Mouse (Mus musculus) right cerebral cortex, postnatal 25 days (tissue): Measurements from ENCODE around the gene Bad.
"Not testable (repeated sequence)": the region's sequence is repeated elsewhere in the genome, so short reads cannot be mapped to it uniquely, and the experiment has no call there.

Source experiments
- DNase-seq: peaks from one replicate; pipeline ENCODE4 v3.0.0; 2022

Bad gene

DNA sequence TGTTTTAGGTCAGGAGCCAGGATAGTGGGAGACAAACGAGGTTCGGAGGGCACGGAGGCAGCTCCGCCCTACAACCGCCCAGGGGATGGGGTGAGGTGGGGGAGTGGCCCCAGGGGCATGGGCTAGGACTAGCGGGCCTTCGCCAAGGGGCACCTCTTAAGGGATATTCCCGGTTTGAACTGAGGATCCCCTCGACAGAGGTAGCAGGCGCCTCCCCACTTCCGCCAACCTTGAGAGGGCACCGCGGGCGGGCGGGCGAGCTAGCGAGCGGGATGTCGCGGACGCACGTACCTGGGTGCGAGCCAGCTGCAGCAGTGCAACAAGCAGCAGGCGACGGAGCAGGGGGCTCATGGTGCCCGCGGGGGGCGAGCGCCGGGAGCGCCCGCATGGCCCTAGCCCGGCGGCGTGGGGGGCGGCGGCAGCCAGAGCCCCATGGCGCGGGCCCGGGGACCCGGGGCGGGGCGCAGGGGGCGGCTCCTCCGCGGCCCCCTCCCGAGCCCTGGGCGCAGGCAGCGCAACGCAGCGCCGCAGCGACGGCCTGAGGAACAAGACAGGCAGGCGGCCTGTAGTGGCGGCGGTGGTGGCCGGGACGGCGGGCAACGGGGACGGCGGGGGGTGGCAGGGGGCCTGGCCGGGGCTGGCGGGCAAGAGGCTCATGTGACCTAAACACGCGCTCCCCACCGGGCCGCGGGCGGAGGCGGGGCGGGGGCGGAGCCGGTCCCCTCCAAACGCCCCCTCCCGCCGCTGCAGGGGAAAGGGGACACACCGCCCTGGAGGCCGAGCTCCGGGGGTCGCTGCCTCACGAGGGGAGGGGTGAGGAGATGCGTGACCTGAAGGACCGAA, 45.6 kb downstream of the Bad start, which contains the start of gene Vegfb:
TSS of gene Vegfb (minus strand) at position 591 of the 843 bp plus-strand sequence.
- DNase-seq = peak; percentile 70

DNA sequence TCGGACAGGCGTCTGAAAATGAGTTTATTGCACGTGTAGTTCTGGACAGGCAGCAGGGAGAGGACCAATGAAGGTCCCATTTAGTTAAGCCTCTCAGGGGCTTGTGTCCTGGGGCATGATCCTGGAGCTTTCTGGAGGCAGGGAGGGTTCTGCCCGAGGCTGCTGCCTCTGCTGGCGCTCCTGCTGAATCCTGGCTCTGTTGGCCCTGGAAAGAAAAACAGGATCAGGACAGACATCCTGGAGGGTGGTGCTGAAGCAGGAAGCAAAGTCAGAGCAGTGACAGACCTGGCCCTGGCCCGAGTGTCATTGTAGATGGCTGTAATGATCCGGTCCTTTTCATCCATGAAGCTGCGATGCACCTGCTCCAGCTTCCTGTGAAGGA, 46.2 kb downstream of the Bad start:
- DNase-seq = no peak

DNA sequence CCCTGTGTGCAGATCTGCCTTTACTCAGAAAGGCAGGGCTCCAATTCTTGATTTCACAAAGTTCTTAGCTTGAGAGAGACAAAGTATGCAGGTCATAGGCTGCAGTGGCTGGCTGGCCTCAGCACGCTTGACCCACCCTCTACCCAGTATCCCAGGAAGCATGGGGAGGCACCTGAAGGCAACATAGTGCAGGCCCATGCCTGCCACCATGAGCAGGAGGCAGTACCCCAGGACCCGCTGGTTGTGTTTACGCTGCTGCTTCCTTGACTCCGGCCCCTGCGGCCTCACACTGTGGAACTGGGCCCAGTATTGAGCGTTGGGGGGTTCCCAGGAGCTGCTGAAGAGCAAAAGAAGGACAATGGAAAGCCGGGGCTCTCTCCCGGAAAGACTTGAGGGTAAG, 47.6 kb downstream of the Bad start:
- DNase-seq = no peak

DNA sequence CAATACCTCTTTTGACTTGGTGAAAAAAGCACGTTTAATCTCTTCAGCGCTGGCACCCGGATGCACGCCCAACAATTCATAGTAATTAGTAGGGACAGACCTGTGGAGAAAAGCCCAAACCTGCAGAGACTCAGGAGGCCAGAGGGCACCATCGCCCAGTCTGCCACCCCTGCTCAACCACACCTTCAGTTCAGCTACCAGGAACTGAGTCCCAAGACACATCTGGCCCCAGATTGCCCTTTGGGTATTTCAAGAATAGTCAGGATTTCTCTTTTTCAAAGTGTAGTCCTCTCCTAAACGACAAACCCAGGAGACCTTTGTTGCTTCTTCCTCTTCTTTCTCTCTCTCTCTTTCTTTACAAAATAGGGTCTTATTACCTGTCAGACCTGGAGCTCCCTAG, 49.1 kb downstream of the Bad start:
- no peak for DNase-seq

DNA sequence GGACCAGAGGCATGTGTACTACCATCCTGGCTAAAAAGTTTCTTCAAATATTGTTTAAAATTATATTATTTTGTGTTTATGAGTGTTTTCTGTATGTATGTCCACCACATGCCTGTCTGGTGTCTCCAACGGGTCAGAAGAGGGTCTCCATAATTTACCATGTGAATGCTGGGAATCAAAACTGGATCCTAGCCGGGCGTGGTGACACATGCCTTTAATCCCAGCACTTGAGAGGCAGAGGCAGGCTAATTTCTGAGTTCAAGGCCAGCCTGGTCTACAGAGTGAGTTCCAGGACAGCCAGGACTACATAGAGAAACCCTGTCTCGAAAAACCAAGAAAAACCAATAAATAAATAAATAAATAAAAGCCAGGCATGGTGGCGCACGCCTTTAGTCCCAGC, 49.5 kb downstream of the Bad start:
- not testable (repeated sequence) for DNase-seq

DNA sequence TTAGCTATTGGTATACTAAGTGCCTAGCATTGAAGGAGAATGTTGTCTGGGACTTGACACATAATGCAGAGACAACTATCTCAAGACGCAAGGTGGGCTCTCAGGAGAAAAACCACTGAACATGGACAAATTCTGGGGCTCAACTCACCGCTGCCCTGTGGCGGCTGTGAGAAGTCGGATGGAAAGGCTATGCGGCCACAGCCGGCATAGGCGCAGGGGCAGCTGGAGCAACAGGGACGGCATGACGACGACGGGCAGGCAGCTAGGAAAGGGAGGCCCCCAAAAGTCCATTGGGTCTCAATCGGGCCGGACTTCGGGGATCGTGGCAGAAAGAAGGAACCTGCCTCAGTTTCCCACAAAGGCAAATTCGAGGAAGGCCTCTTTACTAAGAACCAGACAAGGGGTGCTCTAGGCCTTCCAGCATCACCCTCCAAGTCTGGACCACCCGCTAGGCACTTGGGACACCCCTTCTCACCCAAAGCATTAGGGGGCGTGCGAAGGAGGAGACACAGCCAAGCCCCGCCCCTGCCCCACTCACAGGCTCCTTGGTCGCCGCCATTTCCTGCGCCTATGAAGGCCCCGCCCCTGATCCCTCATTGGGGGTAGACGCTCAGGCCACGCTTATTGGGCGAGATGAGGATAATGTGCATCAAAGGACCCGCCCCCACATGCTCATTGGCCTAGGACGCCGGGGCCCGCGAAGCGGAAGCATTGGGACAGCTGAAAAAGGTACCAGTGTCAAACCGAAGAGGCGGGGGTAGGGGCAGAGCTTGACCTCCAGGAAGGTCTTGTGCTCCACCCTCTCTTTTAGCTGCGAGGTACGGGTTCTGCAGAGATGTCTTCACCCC, 50.6 kb downstream of the Bad start, which contains the start of gene Dnajc4:
TSS of gene Dnajc4 (minus strand) at position 562 of the 848 bp plus-strand sequence.
- peak; percentile 93 for DNase-seq

DNA sequence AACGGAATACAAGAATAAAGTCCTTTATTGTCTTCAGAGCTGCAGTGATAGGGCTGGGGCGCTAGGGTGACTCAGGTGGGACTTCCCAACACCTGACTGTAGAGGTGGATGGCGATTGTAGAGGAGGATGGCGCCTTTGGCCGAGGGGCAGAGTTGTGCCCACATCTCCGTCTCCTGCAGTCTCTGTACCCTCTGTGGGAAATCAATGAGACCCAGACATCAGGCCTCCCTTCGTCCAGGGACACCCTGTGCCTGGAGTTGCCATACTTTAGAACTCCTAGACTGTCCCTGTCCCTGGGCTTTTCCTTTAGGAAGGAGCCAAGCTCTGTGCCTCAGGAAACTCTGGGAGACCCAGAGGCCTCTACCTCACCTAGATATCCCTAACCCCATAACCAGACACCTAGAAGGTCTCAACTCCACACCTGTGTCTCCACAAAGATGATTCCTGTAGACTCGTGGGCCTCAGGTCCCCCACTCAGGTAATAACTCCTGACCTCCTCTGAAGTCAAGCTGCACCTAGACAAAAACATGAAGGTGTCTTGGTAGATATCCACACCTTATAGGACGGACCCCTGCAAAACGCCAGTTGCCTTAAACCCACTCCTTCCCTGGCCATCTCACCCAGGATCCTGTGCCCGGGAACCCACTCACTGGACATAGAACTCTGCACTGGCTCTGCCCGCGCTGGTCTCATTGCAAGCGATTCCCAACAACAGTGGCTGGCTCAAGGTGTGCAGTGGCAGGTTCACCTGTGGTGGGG, 51.5 kb downstream of the Bad start:
- DNase-seq = no peak

DNA sequence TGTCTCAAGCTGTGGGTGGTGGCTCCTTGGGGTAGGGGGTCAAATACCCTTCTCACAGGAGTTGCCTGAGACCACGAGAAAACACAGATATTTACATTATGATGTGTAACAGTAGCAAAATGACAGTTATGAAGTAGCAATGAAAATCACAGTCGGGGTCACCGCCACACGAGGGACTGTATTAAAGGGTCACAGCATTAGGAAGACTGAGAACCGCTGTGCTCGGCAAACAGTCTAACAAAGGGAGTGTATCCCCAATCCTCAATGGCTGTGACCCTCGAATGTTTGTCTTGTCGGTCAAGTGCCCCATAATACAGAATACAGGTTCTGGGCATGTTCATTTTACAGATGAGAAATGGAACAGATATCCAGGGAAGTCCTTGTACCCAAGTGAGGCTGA, 52.3 kb downstream of the Bad start:
- no peak for DNase-seq

DNA sequence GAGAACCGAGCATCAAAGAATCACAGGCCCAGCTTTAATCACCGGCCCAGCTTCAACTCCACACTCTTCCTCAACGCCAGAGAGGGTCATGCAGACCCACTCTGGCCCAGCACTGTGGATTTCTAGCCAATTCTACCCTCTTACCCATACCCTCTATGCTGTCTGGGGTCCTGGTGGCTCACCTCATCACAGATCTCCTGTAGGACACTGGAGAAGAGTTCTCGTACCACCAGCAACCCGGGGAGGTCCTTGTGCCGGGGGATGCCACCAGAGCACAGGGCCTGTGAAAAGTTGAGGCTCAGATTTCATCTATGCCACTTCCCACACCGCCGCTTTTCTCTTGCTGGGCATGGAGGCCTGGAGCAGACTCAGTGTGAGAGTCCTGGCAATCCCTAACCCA, 52.8 kb downstream of the Bad start:
- DNase-seq = no peak

DNA sequence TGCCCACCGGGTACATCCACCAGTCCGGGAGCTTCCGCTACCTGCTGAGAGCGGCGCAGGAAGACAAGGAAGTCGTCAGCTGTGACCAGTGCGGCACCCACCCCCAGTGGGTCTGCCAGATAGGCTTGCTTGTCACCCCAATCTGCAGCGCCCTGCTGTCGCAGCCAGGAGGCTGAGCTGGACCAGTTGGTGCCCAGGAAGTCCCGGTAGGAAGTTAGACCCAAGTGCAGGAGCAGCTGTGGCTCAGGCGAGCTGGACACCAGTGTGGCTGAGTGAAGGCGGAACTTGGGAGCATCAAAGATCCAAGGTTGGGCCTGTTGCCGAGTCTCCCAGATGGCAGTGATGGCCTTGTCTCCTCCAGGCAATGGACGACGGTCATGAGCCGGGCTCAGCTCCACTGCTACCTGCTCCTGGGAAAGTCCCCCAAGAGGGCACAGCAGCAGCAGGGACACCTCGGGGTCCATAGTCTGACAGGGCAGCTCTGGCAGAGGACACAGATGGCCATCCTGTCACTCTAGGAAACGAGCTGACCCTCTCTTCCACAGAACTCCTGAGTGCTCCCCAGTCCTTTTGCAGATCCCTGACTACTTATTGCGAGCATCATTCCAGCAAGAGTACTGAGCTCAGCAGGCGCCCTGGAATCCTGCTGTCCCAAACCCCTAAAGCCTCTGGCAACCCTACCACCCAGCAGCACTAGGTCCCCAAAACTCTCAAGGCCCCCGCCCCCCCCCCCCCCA, 53.8 kb downstream of the Bad start:
- DNase-seq = no peak

DNA sequence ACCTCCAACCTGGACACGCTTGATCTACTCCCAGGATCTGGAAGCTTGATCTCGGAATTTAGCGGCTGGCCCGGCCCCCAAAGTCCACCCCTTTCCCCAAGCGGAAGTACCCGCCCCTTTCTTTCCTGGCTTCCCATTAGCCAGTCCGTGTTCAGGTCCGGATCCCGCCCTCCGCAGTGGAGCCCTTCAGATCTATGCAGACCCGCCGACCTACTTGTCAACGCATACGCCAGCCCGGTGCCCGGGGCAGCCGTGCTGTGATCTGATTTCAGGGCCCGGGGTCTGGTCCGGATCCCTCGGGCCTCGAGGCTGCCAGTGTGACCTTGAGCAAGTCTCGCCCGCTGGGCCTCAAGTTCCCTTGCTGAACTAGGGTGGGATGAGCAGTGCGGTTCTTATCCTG, 54.3 kb downstream of the Bad start, which contains the start of the genes Nudt22 and Trpt1:
TSS of gene Nudt22 (minus strand) at position 112 of the 400 bp plus-strand sequence.
TSS of gene Trpt1 (plus strand) at position 126 of the 400 bp plus-strand sequence.
- DNase-seq = peak; percentile 81

DNA sequence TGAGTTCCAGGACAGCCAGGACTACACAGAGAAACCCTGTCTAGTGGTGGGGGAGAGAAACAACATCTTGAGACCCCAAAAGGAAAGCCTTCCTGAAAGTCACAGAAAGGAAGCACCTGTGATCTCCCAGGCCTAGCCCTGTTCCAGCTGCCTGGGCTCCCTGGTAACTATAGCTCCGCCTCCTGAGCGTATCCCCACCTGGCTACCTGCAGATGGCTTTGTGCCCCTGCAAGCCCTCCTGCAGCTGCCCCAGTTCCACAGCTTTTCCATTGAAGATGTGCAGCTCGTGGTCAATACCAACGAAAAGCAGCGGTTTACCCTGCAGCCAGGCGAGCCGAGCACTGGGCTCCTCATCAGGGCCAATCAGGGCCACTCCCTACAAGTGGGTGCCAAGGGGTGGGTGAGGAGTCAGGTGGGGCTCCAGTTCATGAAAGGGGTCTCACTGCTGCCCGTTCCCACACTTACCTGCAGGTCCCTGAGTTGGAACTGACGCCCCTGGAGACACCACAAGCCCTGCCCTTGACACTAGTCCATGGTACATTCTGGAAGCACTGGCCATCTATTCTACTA, 56.1 kb downstream of the Bad start:
- DNase-seq = no peak

DNA sequence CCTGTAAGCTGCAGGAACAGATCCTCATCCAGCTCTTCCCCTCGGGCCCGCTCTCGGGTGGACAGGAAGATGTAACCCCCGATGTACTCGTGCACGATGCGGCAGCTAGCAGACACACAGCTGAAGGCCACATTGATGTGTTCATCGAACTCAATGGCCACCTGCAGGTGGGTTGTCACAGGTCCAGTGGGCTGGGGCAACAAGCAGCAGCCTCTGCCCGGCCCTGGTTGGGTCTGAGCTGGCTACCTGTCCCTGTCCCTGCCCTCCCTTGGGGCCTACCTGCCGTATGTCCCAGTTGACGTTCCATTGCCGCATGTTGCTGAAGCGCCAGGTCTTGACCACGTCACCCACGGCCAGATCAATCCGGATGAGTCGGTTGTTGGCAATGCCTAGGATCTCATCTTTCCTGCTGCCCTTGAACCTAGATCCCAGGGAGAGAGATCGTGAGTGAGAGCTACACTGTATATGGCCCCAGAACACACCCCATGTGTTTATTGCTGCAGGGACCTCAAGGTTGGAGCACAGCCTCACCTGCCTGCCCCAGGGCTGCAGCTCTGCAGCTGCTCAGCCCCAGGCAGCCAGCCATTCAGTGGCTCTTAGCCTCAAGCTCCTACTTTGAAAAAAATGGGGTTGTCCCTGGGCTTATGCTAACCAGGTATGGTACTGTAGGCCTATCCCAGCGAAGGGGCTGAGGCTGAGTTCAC, 57.9 kb downstream of the Bad start:
- DNase-seq = no peak
